In the genomic region with DNA sequence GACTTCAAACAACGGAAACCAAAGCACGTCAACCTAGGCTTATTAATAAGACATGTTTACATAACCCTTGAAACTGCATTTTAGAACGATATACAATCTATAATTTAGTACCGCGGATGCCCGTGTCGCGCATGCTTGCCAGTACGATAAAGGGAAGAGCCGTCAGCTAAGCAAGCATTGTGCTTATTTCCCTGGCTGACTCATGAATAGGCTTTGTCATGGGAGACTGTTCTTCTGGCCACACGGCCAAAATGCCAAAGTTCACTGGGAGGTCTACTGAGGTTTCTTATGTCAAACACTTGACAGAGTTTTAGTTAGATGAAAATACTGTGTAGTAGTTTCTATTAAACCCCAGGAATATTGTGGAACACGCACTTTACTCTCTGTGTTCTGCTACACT, we compare ENCODE assay signal across 9 mouse cellular contexts. TPM values are rescaled to one million over a fixed set of nuclear protein-coding genes. Genes with fewer than 3 reads are reported as not detected.
DNase-seq lines count a peak whose midpoint lies in the region; ATAC-seq and TF ChIP-seq lines count a peak whose summit lies in the region.
"Had no signal": no experiment of that assay in that cellular context is flagged by ENCODE, and none has a peak within 500 bp of the region (broad histone marks: within the 10 kb centered on the region; RNA-seq: fewer than 3 reads in every experiment).

No protein-coding gene starts in this region.

- no peak overlapping the region for H3K4me2 ChIP-seq in embryonic facial prominence, embryonic 11.5 days (ENCODE audit: low read depth, low read length)
- H3K4me2 ChIP-seq in lung, embryonic 16.5 days (ENCODE audit: low read depth, low read length): peak overlapping the region; percentile 77; the same call in 1 of the 2 replicates
- peak overlapping the region; percentile 61; the same call in 1 of the 2 replicates for H3K4me2 ChIP-seq in neural tube, embryonic 14.5 days (ENCODE audit: low read depth, low read length)

- DNase-seq in spleen, adult 2 months (ENCODE audit: low read depth in 1 of 2, low spot score in 2 of 2): no peak
- DNase-seq in spleen, postnatal 4 days (ENCODE audit: low spot score in 2 of 2): no peak
- peak; percentile 19 for DNase-seq in embryonic facial prominence, embryonic 11.5 days (ENCODE audit: low spot score)
- no peak for DNase-seq in frontal cortex, postnatal 25 days (ENCODE audit: low spot score in 2 of 2)

- WGBS in spleen, adult 2 months: 18% methylated on average over 12 of the region's 12 CpGs
- WGBS in embryonic facial prominence, embryonic 11.5 days: 36% methylated on average over 12 of the region's 12 CpGs
- WGBS in lung, embryonic 16.5 days: 19% methylated on average over 12 of the region's 12 CpGs
- 19% methylated on average over 12 of the region's 12 CpGs for WGBS in neural tube, embryonic 14.5 days

- no peak overlapping the region for H3K4me3 ChIP-seq in spleen, adult 2 months (ENCODE audit: extremely low read depth, insufficient read depth, insufficient read length)
- H3K4me3 ChIP-seq in embryonic facial prominence, embryonic 11.5 days (ENCODE audit: low read depth, low read length): no peak overlapping the region
- no peak overlapping the region for H3K4me3 ChIP-seq in lung, embryonic 16.5 days (ENCODE audit: low read length)
- peak overlapping the region; percentile 53; the same call in 1 of the 2 replicates for H3K4me3 ChIP-seq in neural tube, embryonic 14.5 days (ENCODE audit: low read depth, low read length)

- TF ChIP-seq POLR2A in spleen, adult 2 months (IDR thresholded peaks at IDR 0.05; ENCODE audit: low read depth, low read length): no peak

- no peaks in the 10 kb centered on the region for H3K9me3 ChIP-seq in embryonic facial prominence, embryonic 11.5 days (replicated peaks; ENCODE audit: control insufficient read depth, low read length)
- no peaks in the 10 kb centered on the region for H3K9me3 ChIP-seq in lung, embryonic 16.5 days (ENCODE audit: control insufficient read depth, low read length)
- H3K9me3 ChIP-seq in neural tube, embryonic 14.5 days (ENCODE audit: control insufficient read depth, low read length): no peaks in the 10 kb centered on the region
- H3K9me3 ChIP-seq: limb, embryonic 15.5 days had no signal

- H3K27ac ChIP-seq in spleen, adult 2 months (ENCODE audit: insufficient read depth, low read length): peak overlapping the region; percentile 99
- no peak overlapping the region for H3K27ac ChIP-seq in embryonic facial prominence, embryonic 11.5 days (replicated peaks; ENCODE audit: low read depth, low read length)
- H3K27ac ChIP-seq in lung, embryonic 16.5 days (ENCODE audit: low read length): peak overlapping the region; percentile 93
- H3K27ac ChIP-seq in neural tube, embryonic 14.5 days (ENCODE audit: low read depth, low read length): peak overlapping the region; percentile 52; the same call in 1 of the 2 replicates

- H3K4me1 ChIP-seq in spleen, adult 2 months (ENCODE audit: control insufficient read depth, insufficient read depth, insufficient read length): peaks cover 18% of the 10 kb centered on the region; the same call in 1 of the 2 replicates
- no peaks in the 10 kb centered on the region; the same call in 1 of the 2 replicates for H3K4me1 ChIP-seq in embryonic facial prominence, embryonic 11.5 days (ENCODE audit: control insufficient read depth, insufficient read depth, low read length)
- peaks cover 16% of the 10 kb centered on the region; the same call in 1 of the 2 replicates for H3K4me1 ChIP-seq in lung, embryonic 16.5 days (replicated peaks; ENCODE audit: control insufficient read depth, insufficient read depth, low read length)
- peaks cover 9% of the 10 kb centered on the region; the same call in 1 of the 2 replicates for H3K4me1 ChIP-seq in neural tube, embryonic 14.5 days (ENCODE audit: control insufficient read depth, insufficient read depth, low read length)

- no peaks in the 10 kb centered on the region for H3K36me3 ChIP-seq in spleen, adult 2 months (ENCODE audit: control insufficient read depth, insufficient read depth, low read length)
- H3K36me3 ChIP-seq in embryonic facial prominence, embryonic 11.5 days (replicated peaks; ENCODE audit: control insufficient read depth, insufficient read depth, low read depth, low read length): no peaks in the 10 kb centered on the region
- H3K36me3 ChIP-seq in lung, embryonic 16.5 days (ENCODE audit: control insufficient read depth, insufficient read depth, low read length): no peaks in the 10 kb centered on the region
- H3K36me3 ChIP-seq in neural tube, embryonic 14.5 days (ENCODE audit: control insufficient read depth, insufficient read depth, low read length): no peaks in the 10 kb centered on the region
- H3K36me3 ChIP-seq: limb, embryonic 15.5 days had no signal

- H3K27me3 ChIP-seq in spleen, adult 2 months (ENCODE audit: control insufficient read depth, insufficient read depth, low read length): no peaks in the 10 kb centered on the region
- no peaks in the 10 kb centered on the region for H3K27me3 ChIP-seq in embryonic facial prominence, embryonic 11.5 days (ENCODE audit: control insufficient read depth, insufficient read depth, low read length)
- H3K27me3 ChIP-seq in lung, embryonic 16.5 days (ENCODE audit: control insufficient read depth, insufficient read depth, low read depth, low read length): no peaks in the 10 kb centered on the region
- no peaks in the 10 kb centered on the region for H3K27me3 ChIP-seq in neural tube, embryonic 14.5 days (ENCODE audit: control insufficient read depth, insufficient read depth, low read length)
- H3K27me3 ChIP-seq: limb, embryonic 15.5 days had no signal

- ATAC-seq in embryonic facial prominence, embryonic 11.5 days (replicated peaks; ENCODE audit: insufficient number of reproducible peaks, low FRiP score, low TSS enrichment, low read depth): no peak
- ATAC-seq in inflammation-experienced regulatory T-cells, adult 6 months: peak; percentile 25
- peak; percentile 32; the same call in 1 of the 2 replicates for ATAC-seq in lung, embryonic 16.5 days (ENCODE audit: low read depth)
- ATAC-seq in neural tube, embryonic 14.5 days (ENCODE audit: low read depth): no peak
- no peak for ATAC-seq in frontal cortex, adult (ENCODE audit: low TSS enrichment)

- H3K9ac ChIP-seq in embryonic facial prominence, embryonic 11.5 days (replicated peaks; ENCODE audit: low read length): no peak overlapping the region
- H3K9ac ChIP-seq in lung, embryonic 16.5 days (ENCODE audit: low read length): no peak overlapping the region
- no peak overlapping the region for H3K9ac ChIP-seq in neural tube, embryonic 14.5 days (replicated peaks; ENCODE audit: low read depth, low read length)

- no peak for TF ChIP-seq CTCF in spleen, adult 2 months (IDR thresholded peaks at IDR 0.05; ENCODE audit: extremely low read depth, insufficient read depth, insufficient read length, insufficient replicate concordance)

RNA-seq across cellular contexts. Expression of a gene that starts 17.8 kb away (rescaled TPM):
- 8.7 and 10.7 TPM in 2 replicates for polyA plus RNA-seq in spleen, adult 2 months (2012; rRNA removed)
- polyA plus RNA-seq in embryonic facial prominence, embryonic 11.5 days (2014; fragmentation: Nextera tagmentation; extraction: Ambion mirVana): 4.4 and 5.1 TPM in 2 replicates
- 10 to 100 TPM; 19.4 to 32.6 (median 24.8) TPM for polyA plus RNA-seq in inflammation-experienced regulatory T-cells, adult 6 months (2017; shearing (Covaris generic))
- 4.7 and 5.6 TPM in 2 replicates for polyA plus RNA-seq in lung, embryonic 16.5 days (2015; fragmentation: Nextera tagmentation; extraction: Ambion mirVana)
- 16.7 and 21.0 TPM in 2 replicates for polyA plus RNA-seq in neural tube, embryonic 14.5 days (2014; fragmentation: Nextera tagmentation; extraction: Ambion mirVana)

Comparison
In these comparisons a context has a peak if more than half of its experiments do, and no peak if none do; other contexts are left out.
1. ATAC-seq: peak in inflammation-experienced regulatory T-cells, adult 6 months (single experiment) and lung, embryonic 16.5 days (single experiment); none in embryonic facial prominence, embryonic 11.5 days (single experiment), neural tube, embryonic 14.5 days (single experiment) and frontal cortex, adult (single experiment).